Mouse (Mus musculus): ENCODE measurements at regions not wholly inside any gene's neighbourhood (a gene's known extent, or its start where the extent isn't known, plus 50 kb on each side); places are given as distances from the start of the nearest gene placed in this dataset.

GRCm38 (mm10) chr6:50054233-50054632 lies 55.8 kb upstream of the Mpp6 start:
- TF ChIP-seq CTCF (IDR thresholded peaks at IDR 0.05), result no peak
- ATAC-seq, result no peak
- CTCF ChIA-PET, result no interaction called here

DNA sequence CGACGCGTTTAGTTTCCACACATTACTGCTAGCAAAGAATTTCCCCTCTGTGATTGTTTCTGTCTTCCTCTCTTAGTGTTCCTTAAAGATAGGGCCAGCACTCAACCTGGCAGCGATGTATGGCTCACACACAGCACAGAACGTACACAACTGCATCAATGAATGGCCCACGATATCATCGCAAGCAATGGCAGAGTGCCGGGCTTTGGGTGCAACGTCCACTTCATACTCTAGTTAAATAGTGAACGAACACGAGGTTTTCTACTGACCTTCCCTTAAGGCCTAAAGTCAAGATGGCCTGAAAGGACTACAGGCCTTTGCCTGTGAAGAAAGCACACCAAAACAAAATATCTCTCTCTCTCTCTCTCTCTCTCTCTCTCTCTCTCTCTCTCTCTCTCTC lies 51.4 kb upstream of the Mpp6 start:
- no peak for ATAC-seq
- in situ Hi-C loops (cut with MboI; ENCODE audit: low pct_unique_long_range_greater_than_20kb), result no loop called here
- H3K27me3 ChIP-seq, result no peaks in the 10 kb centered on the region
- TF ChIP-seq CTCF (IDR thresholded peaks at IDR 0.05), result no peak
- POLR2A ChIA-PET, result no interaction called here
- no peak for DNase-seq (ENCODE audit: low read depth, low spot score)
- CTCF ChIA-PET, result no interaction called here

More at GRCm38 (mm10) chr6:50054233-50054632, 55.8 kb upstream of the Mpp6 start:
- DNase-seq (ENCODE audit: low read depth, low spot score), result no peak
- peaks cover 6% of the 10 kb centered on the region for H3K27me3 ChIP-seq
- POLR2A ChIA-PET, result no interaction called here
- in situ Hi-C loops (cut with MboI; ENCODE audit: low pct_unique_long_range_greater_than_20kb), result no loop called here

- TF ChIP-seq CTCF (IDR thresholded peaks at IDR 0.05), result no peak
- in situ Hi-C loops (cut with MboI; ENCODE audit: low pct_unique_long_range_greater_than_20kb), result no loop called here
- ChIA-PET POLR2A (no interaction called here), CTCF (no interaction called here)
- ATAC-seq (no peak), DNase-seq (ENCODE audit: low read depth, low spot score) (no peak)
- no peaks in the 10 kb centered on the region for H3K27me3 ChIP-seq
Measured at GRCm38 (mm10) chr6:50059917-50060316, 50.1 kb upstream of the Mpp6 start.
